Mouse (Mus musculus) skeletal muscle tissue, adult 2 months (tissue): ENCODE measurements around the gene Itga9.

Experiments used
- DNase-seq: peaks from one replicate; pipeline ENCODE4 v3.0.0-alpha.2; 2012; ENCODE audit warnings: low read depth, low spot score

Gene Itga9

GRCm38 (mm10) chr9:118650976-118651375, 44.5 kb downstream of the Itga9 start:
- no peak for DNase-seq

- DNase-seq, result no peak
Measured at GRCm38 (mm10) chr9:118651939-118652338, 45.4 kb downstream of the Itga9 start.

GRCm38 (mm10) chr9:118653436-118653835, 46.9 kb downstream of the Itga9 start:
- no peak for DNase-seq

GRCm38 (mm10) chr9:118654969-118655368, 48.5 kb downstream of the Itga9 start:
- DNase-seq, result no peak

GRCm38 (mm10) chr9:118655726-118656125, 49.2 kb downstream of the Itga9 start:
- DNase-seq, result no peak

GRCm38 (mm10) chr9:118658159-118658558, 51.7 kb downstream of the Itga9 start:
- no peak for DNase-seq

GRCm38 (mm10) chr9:118659809-118660208, 53.3 kb downstream of the Itga9 start:
- no peak for DNase-seq

GRCm38 (mm10) chr9:118660259-118660658, 53.8 kb downstream of the Itga9 start:
- no peak for DNase-seq

- no peak for DNase-seq
Measured at GRCm38 (mm10) chr9:118662026-118662425, 55.5 kb downstream of the Itga9 start.

GRCm38 (mm10) chr9:118662476-118662875, 56.0 kb downstream of the Itga9 start:
- no peak for DNase-seq

GRCm38 (mm10) chr9:118663938-118664337, 57.4 kb downstream of the Itga9 start:
- no peak for DNase-seq

- no peak for DNase-seq
Measured at GRCm38 (mm10) chr9:118666069-118666468, 59.6 kb downstream of the Itga9 start.

- no peak for DNase-seq
Measured at GRCm38 (mm10) chr9:118669696-118670095, 63.2 kb downstream of the Itga9 start.

GRCm38 (mm10) chr9:118674277-118674676, 67.8 kb downstream of the Itga9 start:
- DNase-seq, result no peak

- no peak for DNase-seq
Measured at GRCm38 (mm10) chr9:118674761-118675160, 68.3 kb downstream of the Itga9 start.

GRCm38 (mm10) chr9:118675573-118676170, 69.2 kb downstream of the Itga9 start:
- DNase-seq, result no peak

GRCm38 (mm10) chr9:118676692-118677091, 70.2 kb downstream of the Itga9 start:
- no peak for DNase-seq

- no peak for DNase-seq
Measured at GRCm38 (mm10) chr9:118677349-118677748, 70.9 kb downstream of the Itga9 start.

GRCm38 (mm10) chr9:118678020-118678750, 71.7 kb downstream of the Itga9 start:
- no peak for DNase-seq

- DNase-seq, result no peak
Measured at GRCm38 (mm10) chr9:118678759-118679158, 72.3 kb downstream of the Itga9 start.

- DNase-seq, result no peak
Measured at GRCm38 (mm10) chr9:118681506-118681905, 75.0 kb downstream of the Itga9 start.

- DNase-seq, result no peak
Measured at GRCm38 (mm10) chr9:118682154-118682553, 75.7 kb downstream of the Itga9 start.

GRCm38 (mm10) chr9:118683507-118683906, 77.0 kb downstream of the Itga9 start:
- DNase-seq, result no peak
